Mouse (Mus musculus) erythroblast, embryonic 14.5 days (primary cell): ENCODE measurements around the gene Plppr1.

Experiments
- GATA1 ChIP-seq: IDR thresholded peaks from 2 replicates; pipeline ENCODE4 v1.6.1; 2012; ENCODE audit warnings: low read length, inconsistent platforms, mixed read lengths
- TAL1 ChIP-seq: IDR thresholded peaks from 3 replicates; pipeline ENCODE4 v1.6.1; 2012; ENCODE audit warnings: low read length, inconsistent platforms, mixed read lengths

DNA sequence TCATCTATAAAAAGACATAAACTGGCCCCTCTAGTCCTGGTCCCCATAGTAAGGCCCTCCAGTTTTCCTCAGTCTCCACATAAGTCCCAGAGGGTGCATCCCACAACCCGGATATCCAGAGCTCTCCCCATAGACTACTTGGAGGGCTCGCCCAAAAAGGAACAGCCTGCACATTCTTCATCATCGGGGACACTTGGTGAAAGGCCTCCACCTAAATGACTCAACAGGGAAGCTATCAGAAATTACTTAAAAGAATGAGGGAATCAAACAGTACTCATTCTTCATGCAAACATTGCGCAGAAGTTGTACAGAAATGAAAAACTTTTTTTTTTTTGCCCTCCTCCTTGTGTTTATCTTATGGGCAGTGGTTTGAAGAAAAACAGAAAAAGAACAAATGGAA, 291.4 kb downstream of the Plppr1 start:
- TF ChIP-seq GATA1: no peak
- TF ChIP-seq TAL1: no peak
